Mouse (Mus musculus) kidney, postnatal 36 days (tissue): ENCODE measurements around the gene Il33.
A peak's percentile ranks its signal among the peaks of the same experiment; 100 is the strongest.

Source experiments
- DNase-seq, 2 experiments: peaks; one replicate each; pipeline ENCODE4 v3.0.0; 2021 to 2022; ENCODE audit warnings: mixed read lengths in 2 of 2

Il33 gene

GRCm38 (mm10) chr19:29924638-29925258 lies at the start of gene Il33:
Gene Il33 (plus strand): TSS chr19:29925114.
- peak; percentile 84 to 89 for DNase-seq

GRCm38 (mm10) chr19:29877422-29878291 lies 47.3 kb upstream of the Il33 start:
- DNase-seq = no peak

- DNase-seq = peak in 1 of 2 experiments; percentile 47
Observed at GRCm38 (mm10) chr19:29878896-29879504, 45.9 kb upstream of the Il33 start.

GRCm38 (mm10) chr19:29880918-29881317 lies 44.0 kb upstream of the Il33 start:
- no peak for DNase-seq

- DNase-seq = peak; percentile 22 to 57
Observed at GRCm38 (mm10) chr19:29882696-29883095, 42.2 kb upstream of the Il33 start.

- DNase-seq = peak in 1 of 2 experiments; percentile 56
Observed at GRCm38 (mm10) chr19:29885548-29885947, 39.4 kb upstream of the Il33 start.

GRCm38 (mm10) chr19:29887476-29887875 lies 37.4 kb upstream of the Il33 start:
- no peak for DNase-seq

DNA sequence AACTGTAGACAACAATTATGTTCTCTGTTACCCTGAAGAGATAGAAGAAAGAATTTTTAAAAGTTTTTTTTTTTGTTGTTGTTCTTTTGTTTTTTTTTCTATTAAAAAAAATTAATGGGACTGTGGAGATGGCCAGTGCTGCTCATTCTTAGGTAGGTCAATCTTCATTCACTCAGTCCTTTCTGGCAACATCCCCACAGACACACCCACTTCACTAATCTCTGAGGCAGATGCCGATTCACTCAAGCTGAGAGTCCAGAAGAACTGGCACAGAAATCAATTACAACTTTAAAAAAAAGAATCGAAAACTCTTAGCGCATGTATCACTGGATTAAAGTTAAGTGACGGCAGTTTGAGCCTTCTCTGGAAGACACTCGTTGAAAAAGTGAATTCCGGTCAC lies 36.0 kb upstream of the Il33 start:
- no peak for DNase-seq

DNA sequence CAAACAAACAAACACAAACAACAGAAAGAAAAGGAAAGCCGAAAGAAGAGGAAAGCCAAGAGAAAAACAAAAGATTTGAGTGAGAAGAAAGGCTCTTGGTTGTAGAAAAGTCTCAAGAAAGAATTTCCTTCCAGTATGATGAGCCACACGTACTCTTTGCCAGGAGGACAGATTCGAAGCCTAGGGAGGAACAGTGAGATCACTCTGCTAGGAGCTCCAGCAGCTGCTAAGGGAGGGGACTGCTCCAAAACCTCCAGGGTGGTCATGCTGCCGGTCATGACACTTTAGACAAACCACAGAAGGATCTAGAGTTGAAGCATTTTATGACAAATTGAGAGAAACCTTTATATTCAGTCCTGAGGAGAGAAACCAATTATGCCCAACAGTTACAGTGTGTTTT lies 32.9 kb upstream of the Il33 start:
- no peak for DNase-seq

GRCm38 (mm10) chr19:29892786-29893185 lies 32.1 kb upstream of the Il33 start:
- no peak for DNase-seq

GRCm38 (mm10) chr19:29893718-29894273 lies 31.1 kb upstream of the Il33 start:
- DNase-seq = no peak

- DNase-seq = no peak
Observed at GRCm38 (mm10) chr19:29894381-29894780, 30.5 kb upstream of the Il33 start.

DNA sequence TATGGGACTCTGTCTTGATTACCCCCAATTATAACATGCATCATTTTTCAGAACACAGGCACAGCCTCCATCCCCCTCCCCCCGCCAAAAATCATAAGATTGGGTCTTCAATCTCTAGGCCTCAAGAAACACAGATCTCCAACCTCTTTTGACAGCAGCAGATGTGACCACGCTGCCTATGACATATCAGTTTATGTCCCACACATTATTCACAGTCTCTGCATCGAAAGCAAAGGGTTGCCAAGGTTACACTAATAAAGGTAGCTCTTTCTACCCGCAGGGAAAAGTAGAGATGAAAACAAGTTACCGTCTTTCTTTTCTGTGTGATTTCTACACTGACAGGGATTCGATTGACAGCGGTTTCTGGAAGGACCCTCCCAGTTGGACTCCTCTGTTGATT lies 29.9 kb upstream of the Il33 start:
- DNase-seq = no peak

DNA sequence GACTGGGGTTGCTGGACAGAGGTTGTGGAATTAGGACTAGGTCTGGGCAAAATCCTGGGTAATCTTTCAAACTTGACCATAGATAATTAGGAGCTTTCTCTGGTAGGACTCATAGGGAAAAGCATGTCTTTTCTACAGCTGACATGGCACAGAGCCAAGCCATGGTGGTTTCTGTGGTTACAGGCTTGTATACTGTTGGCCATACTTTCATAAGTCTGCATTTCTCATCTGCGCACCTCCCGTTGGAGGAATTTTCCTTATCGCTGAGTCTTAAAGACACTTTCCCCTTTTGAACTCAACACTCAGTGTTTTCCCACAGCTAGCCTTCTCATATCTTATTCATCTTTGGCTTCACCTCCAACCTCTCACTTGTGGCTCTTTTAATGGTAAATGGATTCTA lies 24.6 kb upstream of the Il33 start:
- DNase-seq = no peak

DNA sequence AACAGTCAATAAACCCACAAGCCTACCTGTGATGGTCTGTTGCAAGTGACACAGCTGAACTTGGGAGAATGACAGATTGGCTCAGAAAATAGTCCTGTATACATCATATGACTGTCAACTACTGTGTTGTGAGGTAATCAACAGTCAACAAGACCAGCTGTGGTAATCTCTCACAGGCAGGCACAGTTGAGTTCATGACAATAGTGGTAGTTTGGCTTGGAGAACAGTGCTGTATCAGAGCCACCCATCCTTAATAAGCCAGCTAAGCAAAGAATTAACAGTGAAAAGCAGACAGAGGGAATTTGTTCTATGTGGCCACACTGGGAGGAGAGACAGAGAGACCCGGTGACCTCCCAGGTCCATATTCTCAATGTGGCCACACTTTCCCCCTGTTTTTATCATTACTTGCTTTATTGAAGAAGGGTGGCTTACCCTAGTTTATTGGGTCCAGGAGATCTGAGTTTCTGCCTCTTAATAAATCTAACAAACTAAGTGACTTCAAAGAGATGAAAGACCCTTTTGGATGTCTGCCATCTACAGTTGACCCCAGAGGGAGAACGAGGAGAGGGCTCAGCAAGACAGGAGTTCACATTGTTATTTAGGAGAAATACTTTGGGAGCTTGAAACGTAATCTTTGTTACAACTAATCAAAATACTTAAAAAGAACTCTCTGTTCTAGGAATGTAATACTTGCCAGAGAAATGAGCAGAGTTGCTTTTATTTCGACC lies 22.4 kb upstream of the Il33 start:
- DNase-seq = no peak

- DNase-seq = no peak
Observed at GRCm38 (mm10) chr19:29905896-29906295, 19.0 kb upstream of the Il33 start.

DNA sequence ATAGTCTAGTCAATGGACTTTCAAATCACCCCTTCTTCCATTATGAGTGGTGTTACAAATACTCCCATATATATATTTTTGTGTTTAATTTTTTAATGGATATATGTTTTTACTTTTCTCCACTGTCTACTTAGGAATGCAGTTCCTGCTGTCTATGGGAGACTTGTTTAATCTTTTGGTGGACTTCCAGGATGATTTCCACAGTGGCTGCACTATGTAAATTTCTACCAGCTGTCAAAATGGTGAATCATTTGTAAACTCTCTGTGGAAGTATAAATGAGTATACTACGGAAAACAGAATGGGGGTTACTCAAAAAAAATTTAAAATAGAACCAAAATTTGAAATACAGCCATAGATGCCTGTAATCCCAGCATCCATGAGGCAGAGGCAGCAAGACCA lies 15.7 kb upstream of the Il33 start:
- no peak for DNase-seq

GRCm38 (mm10) chr19:29911919-29912318 lies 13.0 kb upstream of the Il33 start:
- DNase-seq = no peak

DNA sequence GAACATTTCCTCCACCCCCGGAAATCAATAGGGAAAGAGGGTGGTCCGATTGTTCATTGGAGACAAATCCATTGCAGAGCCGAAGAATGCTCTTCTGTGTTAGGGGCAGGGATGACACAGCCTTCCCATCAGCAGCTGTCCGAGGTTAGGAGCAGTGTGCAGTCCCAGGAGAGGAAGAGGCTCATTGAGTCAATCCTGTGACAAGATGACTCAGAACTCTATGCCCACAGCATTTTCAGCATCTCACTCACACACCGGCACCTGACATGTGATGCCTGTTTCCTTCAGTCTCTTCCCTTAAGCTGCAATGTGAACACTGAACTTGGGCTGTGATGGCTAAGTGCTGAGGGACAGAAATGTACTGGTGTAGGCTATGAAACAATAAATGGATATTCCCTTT lies 7.5 kb upstream of the Il33 start:
- DNase-seq = no peak

DNA sequence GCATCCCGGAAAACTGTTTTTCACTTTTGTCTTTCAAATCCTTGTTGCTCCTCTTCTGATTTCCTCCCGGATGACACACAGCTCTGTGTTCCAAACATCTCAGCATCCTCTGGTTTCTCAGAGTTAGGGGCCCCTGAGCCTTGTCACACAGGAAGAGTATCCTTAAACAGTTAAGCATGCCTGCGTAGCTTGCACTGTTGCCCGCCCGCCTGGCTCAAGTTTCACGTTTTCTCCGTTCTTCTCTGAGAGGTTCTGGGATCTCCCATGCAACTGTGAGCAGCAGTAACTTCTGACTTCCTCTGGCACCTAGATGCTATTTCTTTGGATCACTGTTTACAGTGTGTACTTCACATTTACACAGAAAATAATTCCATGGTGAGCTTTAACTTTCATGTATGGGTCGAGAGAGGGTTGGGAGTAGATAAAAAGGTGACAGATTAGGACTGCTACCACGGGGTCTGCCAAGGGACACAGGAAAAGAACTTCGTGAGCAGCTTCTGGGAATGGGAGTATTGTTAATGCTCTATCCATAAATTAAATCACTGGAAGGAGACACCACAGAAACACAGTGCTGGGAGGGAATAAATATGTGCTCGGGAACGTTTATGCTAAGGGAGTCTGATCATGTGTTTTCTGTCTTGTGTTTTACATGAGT lies 1.3 kb downstream of the Il33 start:
- DNase-seq = peak; percentile 43 to 68

DNA sequence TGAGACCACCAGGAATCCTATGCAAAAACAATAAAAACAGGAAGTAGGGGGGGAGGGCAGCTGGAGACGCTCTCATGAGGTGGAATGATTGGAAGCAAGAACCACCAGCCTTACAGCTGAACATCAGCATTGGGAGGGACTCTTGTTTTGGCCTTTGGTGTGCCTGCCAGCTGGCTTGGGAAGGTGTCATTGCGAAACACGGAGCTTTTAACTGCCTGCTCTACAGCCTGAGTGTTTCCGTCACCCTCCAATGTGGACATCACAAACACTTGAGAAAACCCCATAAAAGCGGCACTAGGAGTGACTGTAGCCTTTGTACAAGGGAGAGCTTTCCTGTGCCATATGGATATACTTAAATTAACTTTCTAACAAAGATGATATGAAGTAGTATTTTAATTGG lies 5.4 kb downstream of the Il33 start:
- DNase-seq = peak; percentile 61 to 70

GRCm38 (mm10) chr19:29937445-29937844 lies 12.5 kb downstream of the Il33 start:
- DNase-seq = peak; percentile 39 to 63
